Mouse (Mus musculus) intestine, embryonic 15.5 days (tissue): ENCODE results near the gene Ankrd13b. TPM values are rescaled to one million over a fixed set of nuclear protein-coding genes. Genes with fewer than 3 reads are reported as not detected.
A peak's percentile ranks its signal among the peaks of the same experiment; 100 is the strongest.

ENCODE experiments used
- ATAC-seq: fragments of 200-750 bp; cut with Nextera tagmentation; 2 replicates; pipeline ENCODE4 v1.8.0; 2017; ENCODE audit warnings: moderate TSS enrichment, moderate library complexity
- H3K27ac ChIP-seq: fragments of 300-500 bp; sonication (generic); 2 replicates; pipeline ENCODE4 v1.5.1; 2015; ENCODE audit warnings: mild to moderate bottlenecking, inconsistent platforms
- H3K27me3 ChIP-seq: fragments of 300-500 bp; sonication (generic); replicated peaks from 2 replicates; pipeline ENCODE4 v1.6.1; 2015; ENCODE audit warnings: inconsistent platforms
- H3K36me3 ChIP-seq: fragments of 300-500 bp; sonication (generic); 2 replicates; pipeline ENCODE4 v1.6.1; 2015; ENCODE audit warnings: inconsistent platforms
- H3K4me1 ChIP-seq: fragments of 300-500 bp; sonication (generic); replicated peaks from 2 replicates; pipeline ENCODE4 v1.6.1; 2015; ENCODE audit warnings: inconsistent platforms
- H3K4me2 ChIP-seq: fragments of 300-500 bp; sonication (generic); replicated peaks from 2 replicates; pipeline ENCODE4 v1.6.1; 2015; ENCODE audit warnings: mild to moderate bottlenecking, inconsistent platforms
- H3K4me3 ChIP-seq: fragments of 300-500 bp; sonication (generic); replicated peaks from 2 replicates; pipeline ENCODE4 v1.5.1; 2015; ENCODE audit warnings: inconsistent platforms
- H3K9ac ChIP-seq: fragments of 300-500 bp; sonication (generic); 2 replicates; pipeline ENCODE4 v1.6.1; 2015; ENCODE audit warnings: inconsistent platforms
- H3K9me3 ChIP-seq: fragments of 300-500 bp; sonication (generic); 2 replicates; pipeline ENCODE4 v1.6.1; 2016; ENCODE audit warnings: inconsistent platforms
- WGBS: fragments of 180-500 bp; shearing (Covaris S2); methylation state at CpG from one replicate; pipeline ENCODE4 v1.1.7; 2015; 5-methylcytosine and 5-hydroxymethylcytosine counted together
- polyA plus RNA-seq: library from polyadenylated mRNA; unstranded; fragments of >200 nt; fragmentation: Nextera tagmentation; extraction: Ambion mirVana; gene quantifications from 2 replicates; pipeline ENCODE4 v1.2.1, GENCODE M21; 2015

Gene Ankrd13b
- polyA plus RNA-seq, 1 experiment from 2014 or later = 5.1 TPM

GRCm38 (mm10) chr11:77495507-77495906 lies 6.0 kb upstream of the Ankrd13b start:
- Histone ChIP-seq H3K4me2 (peak overlapping the region; percentile 97), H3K4me1 (peaks cover 63% of the 10 kb centered on the region), H3K27me3 (no peaks in the 10 kb centered on the region), H3K27ac (peak overlapping the region; percentile 28), H3K9me3 (no peaks in the 10 kb centered on the region), H3K4me3 (no peak overlapping the region), H3K36me3 (peaks cover 11% of the 10 kb centered on the region), H3K9ac (no peak overlapping the region)
- no peak for ATAC-seq

- peak overlapping the region; percentile 4; the same call in 1 of the 2 replicates for H3K27ac ChIP-seq
- H3K27me3 ChIP-seq = no peaks in the 10 kb centered on the region
- WGBS = 63% methylated on average over 6 of the region's 6 CpGs
- H3K4me3 ChIP-seq = peak overlapping the region; percentile 96
- peaks cover 6% of the 10 kb centered on the region for H3K36me3 ChIP-seq
- H3K9me3 ChIP-seq = no peaks in the 10 kb centered on the region
- H3K4me1 ChIP-seq = peaks cover 65% of the 10 kb centered on the region
- ATAC-seq = no peak
- peak overlapping the region; percentile 97 for H3K4me2 ChIP-seq
- H3K9ac ChIP-seq = peak overlapping the region; percentile 90
Observed at GRCm38 (mm10) chr11:77494782-77495181, 5.3 kb upstream of the Ankrd13b start.

GRCm38 (mm10) chr11:77494344-77494676 lies 4.8 kb upstream of the Ankrd13b start:
- no peak for ATAC-seq
- H3K9me3 ChIP-seq = no peaks in the 10 kb centered on the region
- H3K4me2 ChIP-seq = peak overlapping the region; percentile 97
- peaks cover 65% of the 10 kb centered on the region for H3K4me1 ChIP-seq
- peak overlapping the region; percentile 96 for H3K4me3 ChIP-seq
- H3K36me3 ChIP-seq = peaks cover 2% of the 10 kb centered on the region
- H3K27me3 ChIP-seq = no peaks in the 10 kb centered on the region
- WGBS = 25% methylated on average over 4 of the region's 4 CpGs
- H3K27ac ChIP-seq = peak overlapping the region; percentile 90
- peak overlapping the region; percentile 90 for H3K9ac ChIP-seq

- Histone ChIP-seq H3K4me3 (peak within 1 kb of the TSS; percentile 96), H3K36me3 (no peaks in the 10 kb centered on the region), H3K4me1 (peaks cover 69% of the 10 kb centered on the region), H3K4me2 (peak within 1 kb of the TSS; percentile 97), H3K27me3 (no peaks in the 10 kb centered on the region), H3K9me3 (no peaks in the 10 kb centered on the region), H3K27ac (peak within 1 kb of the TSS; percentile 90), H3K9ac (peak within 1 kb of the TSS; percentile 90)
- peak; percentile 7 for ATAC-seq
- under 1% methylated on average over 50 of the region's 74 CpGs for WGBS
Observed at GRCm38 (mm10) chr11:77493512-77494343, 4.2 kb upstream of the Ankrd13b start, which contains the start of gene Git1. Gene Git1, plus strand, starts transcription at chr11:77493562.

- peaks cover 69% of the 10 kb centered on the region for H3K4me1 ChIP-seq
- peak overlapping the region; percentile 90 for H3K9ac ChIP-seq
- under 1% methylated on average over 27 of the region's 32 CpGs for WGBS
- peak overlapping the region; percentile 90 for H3K27ac ChIP-seq
- H3K9me3 ChIP-seq = no peaks in the 10 kb centered on the region
- no peaks in the 10 kb centered on the region for H3K36me3 ChIP-seq
- no peaks in the 10 kb centered on the region for H3K27me3 ChIP-seq
- H3K4me2 ChIP-seq = peak overlapping the region; percentile 97
- ATAC-seq = peak; percentile 82
- H3K4me3 ChIP-seq = peak overlapping the region; percentile 96
Observed at GRCm38 (mm10) chr11:77492911-77493332, 3.4 kb upstream of the Ankrd13b start.

- H3K4me1 ChIP-seq = peaks cover 65% of the 10 kb centered on the region
- H3K36me3 ChIP-seq = no peaks in the 10 kb centered on the region
- no peaks in the 10 kb centered on the region for H3K27me3 ChIP-seq
- no peak for ATAC-seq
- peak overlapping the region; percentile 61 for H3K9ac ChIP-seq
- H3K4me3 ChIP-seq = peak overlapping the region; percentile 96
- H3K9me3 ChIP-seq = no peaks in the 10 kb centered on the region
- peak overlapping the region; percentile 97 for H3K4me2 ChIP-seq
- WGBS = 2% methylated on average over 15 of the region's 18 CpGs
- H3K27ac ChIP-seq = peak overlapping the region; percentile 90
Observed at GRCm38 (mm10) chr11:77492311-77492871, 2.9 kb upstream of the Ankrd13b start.

GRCm38 (mm10) chr11:77491502-77492291 lies 2.2 kb upstream of the Ankrd13b start:
- WGBS = under 1% methylated on average over 23 of the region's 23 CpGs
- peak; percentile 64 for ATAC-seq
- H3K4me3 ChIP-seq = peak overlapping the region; percentile 96
- H3K27me3 ChIP-seq = no peaks in the 10 kb centered on the region
- H3K9me3 ChIP-seq = no peaks in the 10 kb centered on the region
- peak overlapping the region; percentile 61 for H3K9ac ChIP-seq
- peak overlapping the region; percentile 97 for H3K4me2 ChIP-seq
- no peaks in the 10 kb centered on the region for H3K36me3 ChIP-seq
- H3K27ac ChIP-seq = peak overlapping the region; percentile 88
- H3K4me1 ChIP-seq = peaks cover 60% of the 10 kb centered on the region

- under 1% methylated on average over 13 of the region's 13 CpGs for WGBS
Observed at GRCm38 (mm10) chr11:77491123-77491501, 1.6 kb upstream of the Ankrd13b start.

GRCm38 (mm10) chr11:77490451-77490850 lies 973 bp upstream of the Ankrd13b start:
- Histone ChIP-seq H3K27ac (peak overlapping the region; percentile 88), H3K9ac (no peak overlapping the region), H3K36me3 (no peaks in the 10 kb centered on the region), H3K27me3 (no peaks in the 10 kb centered on the region), H3K4me2 (peak overlapping the region; percentile 97), H3K9me3 (no peaks in the 10 kb centered on the region), H3K4me1 (peaks cover 64% of the 10 kb centered on the region), H3K4me3 (peak overlapping the region; percentile 96; the same call in 1 of the 2 replicates)
- no peak for ATAC-seq
- 69% methylated on average over 6 of the region's 6 CpGs for WGBS

More at GRCm38 (mm10) chr11:77491123-77491501, 1.6 kb upstream of the Ankrd13b start:
- peak overlapping the region; percentile 88 for H3K27ac ChIP-seq
- ATAC-seq = peak; percentile 62
- H3K4me1 ChIP-seq = peaks cover 62% of the 10 kb centered on the region
- peak overlapping the region; percentile 97 for H3K4me2 ChIP-seq
- H3K9ac ChIP-seq = peak overlapping the region; percentile 61
- peak overlapping the region; percentile 96 for H3K4me3 ChIP-seq
- H3K36me3 ChIP-seq = no peaks in the 10 kb centered on the region
- H3K27me3 ChIP-seq = no peaks in the 10 kb centered on the region
- no peaks in the 10 kb centered on the region for H3K9me3 ChIP-seq

- Histone ChIP-seq H3K9ac (peak overlapping the region; percentile 75), H3K9me3 (no peaks in the 10 kb centered on the region), H3K36me3 (no peaks in the 10 kb centered on the region), H3K4me2 (peak overlapping the region; percentile 97), H3K27ac (no peak overlapping the region), H3K27me3 (no peaks in the 10 kb centered on the region), H3K4me3 (peak overlapping the region; percentile 90), H3K4me1 (peaks cover 54% of the 10 kb centered on the region)
- 2% methylated on average over 46 of the region's 55 CpGs for WGBS
- no peak for ATAC-seq
Observed at GRCm38 (mm10) chr11:77488771-77489581, 502 bp downstream of the Ankrd13b start.

- 71% methylated on average over 5 of the region's 5 CpGs for WGBS
Observed at GRCm38 (mm10) chr11:77486798-77487197, 2.7 kb downstream of the Ankrd13b start.

More at GRCm38 (mm10) chr11:77486798-77487197, 2.7 kb downstream of the Ankrd13b start:
- no peaks in the 10 kb centered on the region for H3K9me3 ChIP-seq
- ATAC-seq = no peak
- H3K4me1 ChIP-seq = peaks cover 52% of the 10 kb centered on the region
- no peak overlapping the region for H3K4me3 ChIP-seq
- no peaks in the 10 kb centered on the region for H3K36me3 ChIP-seq
- H3K4me2 ChIP-seq = no peak overlapping the region
- H3K9ac ChIP-seq = no peak overlapping the region
- no peak overlapping the region for H3K27ac ChIP-seq
- no peaks in the 10 kb centered on the region for H3K27me3 ChIP-seq
